Mouse (Mus musculus) heart, postnatal 4 days (tissue): ENCODE results near the gene Snrnp35. TPM values are rescaled to one million over a fixed set of nuclear protein-coding genes. Genes with fewer than 3 reads are reported as not detected.
"Not testable (repeated sequence)": the region's sequence is repeated elsewhere in the genome, so short reads cannot be mapped to it uniquely, and the experiment has no call there.

Experiments used
- DNase-seq: peaks from one replicate; pipeline ENCODE4 v3.0.0; 2021
- total RNA-seq, 2 experiments: library from RNA; stranded (reverse); gene quantifications; 2 replicates each; pipeline ENCODE4 v1.2.3; 2021

The Snrnp35 gene
- total RNA-seq, 2 experiments from 2014 or later = 19.3 to 23.5 TPM

GRCm38 (mm10) chr5:124463462-124463861, 19.5 kb upstream of the Snrnp35 start:
- no peak for DNase-seq

DNA sequence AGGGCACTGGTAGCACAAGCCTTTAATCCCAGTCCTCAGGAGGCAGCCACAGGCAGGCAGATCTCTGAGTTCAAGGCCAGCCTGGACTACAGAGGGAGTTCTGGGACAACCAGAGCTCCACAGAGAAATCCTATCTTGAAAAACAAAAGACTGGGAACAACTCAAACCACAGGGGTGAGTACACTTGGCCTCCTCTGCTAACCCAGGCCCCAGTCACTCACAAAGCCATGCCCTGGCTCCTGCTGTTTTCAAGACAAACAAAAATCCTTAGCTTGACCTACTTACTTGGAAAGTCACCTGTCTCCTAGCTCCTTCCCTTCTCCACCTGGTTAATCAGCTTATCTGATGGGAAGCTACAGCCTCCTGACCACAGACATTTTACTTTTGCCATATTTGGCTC, 18.0 kb upstream of the Snrnp35 start:
- no peak for DNase-seq

- no peak for DNase-seq
These were observed 15.2 kb upstream of the Snrnp35 start for GRCm38 (mm10) chr5:124467766-124468165.

- no peak for DNase-seq
These were observed 14.6 kb upstream of the Snrnp35 start for GRCm38 (mm10) chr5:124468365-124468764.

- no peak for DNase-seq
These were observed 13.4 kb upstream of the Snrnp35 start for GRCm38 (mm10) chr5:124469486-124469885.

GRCm38 (mm10) chr5:124470591-124471171, 12.3 kb upstream of the Snrnp35 start:
- DNase-seq = no peak

DNA sequence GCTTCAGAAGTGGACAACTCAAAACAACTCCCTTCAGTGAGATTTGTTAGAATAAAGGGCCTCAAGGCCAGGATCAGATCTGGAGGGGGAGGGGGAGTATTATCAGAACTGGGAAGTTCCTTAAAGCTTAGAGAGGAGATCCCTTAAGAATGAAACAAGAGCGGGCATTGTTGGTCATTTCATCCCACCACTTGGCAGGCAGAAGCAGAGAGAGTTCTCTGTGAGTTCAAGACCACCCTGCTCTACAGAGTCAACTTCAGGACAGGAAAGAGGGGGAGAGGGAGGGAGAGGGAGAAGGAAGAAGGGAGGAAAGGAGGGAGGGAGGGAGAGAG, 4.1 kb upstream of the Snrnp35 start:
- no peak for DNase-seq

GRCm38 (mm10) chr5:124480119-124480518, 2.8 kb upstream of the Snrnp35 start:
- no peak for DNase-seq

DNA sequence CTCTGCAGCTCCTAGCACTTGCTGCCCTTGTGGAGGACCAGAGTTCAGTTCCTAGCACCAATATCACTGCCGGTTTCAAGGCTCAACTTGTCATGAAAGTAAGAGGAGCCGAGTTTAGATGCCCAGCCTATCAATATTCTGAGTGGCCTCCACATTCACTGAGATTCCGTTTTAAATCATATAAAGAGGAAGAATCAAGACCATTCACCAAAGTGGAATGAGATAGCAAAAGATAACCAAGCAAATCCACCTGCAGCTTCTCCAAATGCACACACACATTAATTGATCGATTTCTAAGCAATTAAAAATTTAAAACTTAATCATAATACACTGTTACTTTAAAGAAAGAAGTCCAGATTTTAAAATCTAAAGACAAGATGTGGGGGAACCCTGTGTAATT, 1.2 kb upstream of the Snrnp35 start:
- no peak for DNase-seq

DNA sequence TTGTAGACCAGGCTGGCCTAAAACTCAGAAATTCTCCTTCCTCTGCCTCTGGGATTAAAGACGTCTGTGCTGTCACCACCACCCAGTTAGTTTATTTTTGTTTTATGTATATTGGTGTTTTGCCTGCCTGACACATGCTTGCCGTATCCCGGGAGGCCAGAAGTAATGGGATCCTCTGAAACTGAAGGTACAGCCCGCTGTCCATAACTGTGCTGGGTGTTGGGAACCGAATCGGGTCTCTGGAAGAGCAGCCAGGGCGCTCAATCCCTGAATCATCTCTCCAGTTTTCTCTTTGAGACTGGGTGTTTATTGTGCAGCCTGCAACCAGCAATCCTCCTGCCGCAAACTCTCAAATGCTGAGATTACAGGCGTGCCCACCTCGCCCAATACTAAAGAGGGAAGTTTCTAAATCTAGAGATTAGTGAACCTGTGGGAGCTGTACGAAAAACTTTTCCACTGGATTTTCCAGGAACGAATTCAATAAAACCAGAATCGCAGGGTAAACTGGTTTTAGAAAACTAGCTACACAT, 433 bp upstream of the Snrnp35 start:
- peak; percentile 25 for DNase-seq

DNA sequence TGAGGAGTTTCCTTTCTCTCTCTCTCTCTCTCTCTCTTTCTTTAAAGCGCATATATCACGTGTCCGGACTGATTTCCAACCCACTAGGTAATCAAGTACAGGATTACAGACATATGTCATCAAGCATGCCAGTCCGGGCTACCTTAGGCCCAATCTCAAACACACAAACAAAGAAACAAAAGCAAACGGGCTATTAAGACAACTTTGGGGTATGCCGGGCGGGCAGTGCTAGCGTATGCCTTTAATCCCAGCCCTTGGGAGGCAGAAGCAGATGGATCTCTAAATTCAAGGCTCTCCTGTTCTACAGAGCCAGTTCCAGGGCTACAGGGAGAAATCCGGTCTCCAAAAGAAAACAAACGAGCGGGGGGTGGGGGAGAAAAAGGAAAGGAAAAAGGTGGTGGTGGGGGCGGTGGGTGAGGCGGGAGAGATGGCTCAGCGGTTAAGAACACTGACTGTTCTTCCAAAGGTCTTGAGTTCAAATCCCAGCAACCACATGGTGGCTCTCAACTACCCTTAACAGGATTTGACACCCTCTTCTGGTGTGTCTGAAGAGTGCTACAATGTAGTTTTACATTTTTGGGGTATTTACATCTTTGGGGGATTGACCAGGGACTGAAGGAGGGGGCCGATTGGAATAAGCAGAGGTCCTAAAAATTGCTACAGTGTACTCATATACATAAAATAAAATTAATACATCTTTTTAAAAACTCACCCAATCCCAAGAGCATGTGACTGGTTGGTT, 892 bp downstream of the Snrnp35 start:
- DNase-seq = peak; percentile 33

GRCm38 (mm10) chr5:124485654-124486053, 2.7 kb downstream of the Snrnp35 start:
- no peak for DNase-seq

GRCm38 (mm10) chr5:124488885-124489284, 6.0 kb downstream of the Snrnp35 start:
- no peak for DNase-seq

DNA sequence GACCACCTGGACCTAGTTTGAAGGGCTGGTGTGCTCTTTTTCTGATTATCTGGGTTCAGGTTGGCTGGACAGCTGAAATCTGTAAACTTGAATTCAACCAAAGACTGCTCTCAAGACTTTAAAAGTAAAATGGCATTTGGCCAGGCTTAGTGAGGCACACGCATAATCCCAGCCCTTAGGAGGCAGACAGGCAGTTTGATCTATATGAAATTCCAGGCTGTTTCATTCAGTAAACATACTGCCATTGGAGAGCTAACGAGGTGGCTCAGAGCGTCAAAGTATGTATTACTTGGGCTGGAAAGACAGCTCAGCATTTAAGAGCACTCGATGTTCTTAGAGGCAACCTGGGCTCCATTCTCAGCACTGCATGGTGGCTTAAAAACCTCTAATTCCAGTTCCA, 8.8 kb downstream of the Snrnp35 start:
- no peak for DNase-seq

GRCm38 (mm10) chr5:124492618-124493017, 9.7 kb downstream of the Snrnp35 start:
- no peak for DNase-seq

GRCm38 (mm10) chr5:124493455-124493854, 10.5 kb downstream of the Snrnp35 start:
- no peak for DNase-seq

GRCm38 (mm10) chr5:124495547-124495946, 12.6 kb downstream of the Snrnp35 start:
- DNase-seq = no peak

DNA sequence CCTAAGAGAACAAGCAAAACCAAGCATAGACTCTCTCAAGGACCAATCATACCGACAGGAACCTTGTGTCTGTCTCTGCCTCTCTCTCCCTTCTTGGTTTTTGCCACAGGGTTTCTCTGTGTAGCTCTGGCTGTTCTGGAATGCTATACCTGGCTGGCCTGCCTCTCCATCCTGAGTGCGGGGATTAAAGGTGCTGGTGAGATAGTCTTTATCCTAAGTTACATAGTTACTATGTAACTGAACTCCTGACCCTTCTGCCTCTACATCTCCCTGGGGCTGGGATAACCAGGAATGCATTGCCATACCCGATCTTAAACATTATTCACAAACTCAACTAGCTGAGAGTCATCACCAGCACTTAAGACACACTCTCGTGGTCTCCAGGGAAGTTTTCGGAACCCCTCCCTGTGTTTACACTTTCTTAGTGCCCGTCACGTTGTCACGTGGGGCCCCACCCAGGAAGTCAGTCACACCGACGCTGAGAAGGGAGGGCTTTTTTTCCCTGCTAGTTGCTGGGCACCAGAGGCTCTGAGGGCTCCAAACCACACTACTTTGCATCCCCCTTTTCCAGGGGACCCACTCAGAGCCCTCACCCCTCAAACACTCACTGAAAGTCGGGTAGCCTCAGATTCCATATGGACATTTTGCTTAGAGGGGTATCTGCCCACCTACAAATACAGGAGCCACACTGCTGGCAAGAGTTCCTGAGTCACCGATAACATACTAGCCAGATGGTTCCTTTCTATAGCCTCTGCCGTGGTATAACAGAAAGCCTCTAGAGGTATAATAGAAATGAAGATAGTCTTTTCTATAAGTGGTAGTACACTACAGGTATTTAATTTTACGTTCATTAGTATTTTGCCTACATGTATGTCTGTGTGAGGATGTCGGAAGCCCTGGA, 13.9 kb downstream of the Snrnp35 start:
- no peak for DNase-seq

- peak; percentile 67 for DNase-seq
These were observed 15.4 kb downstream of the Snrnp35 start for GRCm38 (mm10) chr5:124498221-124498876.

GRCm38 (mm10) chr5:124499001-124499400, 16.1 kb downstream of the Snrnp35 start:
- DNase-seq = no peak

DNA sequence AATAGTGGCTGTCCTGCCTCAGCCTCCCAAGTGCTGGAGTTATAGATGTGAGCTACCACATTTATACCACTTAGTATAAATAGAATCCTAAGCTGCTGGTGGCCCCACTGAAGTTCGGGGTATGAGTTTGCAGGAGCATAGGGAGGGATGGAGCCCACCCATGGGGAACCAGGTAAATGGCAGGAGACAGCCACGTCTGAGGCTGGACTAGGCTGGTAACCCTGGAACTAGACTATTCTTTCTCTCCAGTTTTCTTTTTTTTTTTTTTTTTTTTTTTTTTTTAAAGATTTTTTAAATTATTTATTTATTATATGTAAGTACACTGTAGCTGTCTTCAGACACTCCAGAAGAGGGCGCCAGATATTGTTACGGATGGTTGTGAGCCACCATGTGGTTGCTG, 17.1 kb downstream of the Snrnp35 start:
- DNase-seq = not testable (repeated sequence)

DNA sequence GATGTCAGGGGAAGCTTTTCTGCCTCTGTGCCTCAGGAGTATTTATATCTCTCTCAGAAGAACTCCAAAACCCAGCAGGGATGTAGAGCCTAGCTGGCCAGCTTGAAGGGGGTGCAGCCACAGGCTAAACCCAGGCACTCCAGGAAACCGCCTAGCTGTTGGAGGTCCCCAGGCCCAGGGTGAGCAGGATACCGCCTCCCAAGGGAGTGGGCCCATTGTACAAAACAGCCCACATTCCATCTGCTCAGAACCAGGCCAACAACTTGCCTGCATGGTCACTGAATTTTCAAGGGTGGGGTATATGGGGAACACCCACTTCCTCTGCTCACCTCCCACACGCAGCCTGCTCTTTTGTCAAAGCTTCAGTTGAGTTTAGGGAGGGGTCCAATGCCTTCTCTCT, 17.6 kb downstream of the Snrnp35 start:
- peak; percentile 42 for DNase-seq

GRCm38 (mm10) chr5:124501541-124501940, 18.6 kb downstream of the Snrnp35 start:
- DNase-seq = no peak
